Mouse (Mus musculus) testis, adult 2 months (tissue): ENCODE results near the gene Mroh3.

Experiments
- CTCF ChIP-seq: fragments of 200-500 bp; IDR thresholded peaks from 2 replicates; pipeline ENCODE4 v1.5.1; 2012; ENCODE audit warnings: low read depth, mild to moderate bottlenecking, inconsistent platforms, low read length, moderate library complexity; ENCODE audit not compliant: control insufficient read depth, insufficient read depth, insufficient replicate concordance
- POLR2A ChIP-seq: fragments of 200-500 bp; IDR thresholded peaks from 2 replicates; pipeline ENCODE4 v1.6.1; 2012; ENCODE audit warnings: low read depth, mild to moderate bottlenecking, inconsistent platforms, low read length, moderate library complexity; ENCODE audit not compliant: control insufficient read depth

GRCm38 (mm10) chr1:136151371-136151770 is 61.3 kb downstream of the Mroh3 start:
- TF ChIP-seq CTCF: no peak
- TF ChIP-seq POLR2A: no peak
